Mouse (Mus musculus) testis, adult 2 months (tissue): Measurements from ENCODE around the gene Adgra1.
A peak's percentile ranks its signal among the peaks of the same experiment; 100 is the strongest.

ENCODE experiments used
- CTCF ChIP-seq: fragments of 200-500 bp; IDR thresholded peaks from 2 replicates; pipeline ENCODE4 v1.5.1; 2012; ENCODE audit warnings: low read depth, mild to moderate bottlenecking, inconsistent platforms, low read length, moderate library complexity; ENCODE audit not compliant: control insufficient read depth, insufficient read depth, insufficient replicate concordance
- POLR2A ChIP-seq: fragments of 200-500 bp; IDR thresholded peaks from 2 replicates; pipeline ENCODE4 v1.6.1; 2012; ENCODE audit warnings: low read depth, mild to moderate bottlenecking, inconsistent platforms, low read length, moderate library complexity; ENCODE audit not compliant: control insufficient read depth

DNA sequence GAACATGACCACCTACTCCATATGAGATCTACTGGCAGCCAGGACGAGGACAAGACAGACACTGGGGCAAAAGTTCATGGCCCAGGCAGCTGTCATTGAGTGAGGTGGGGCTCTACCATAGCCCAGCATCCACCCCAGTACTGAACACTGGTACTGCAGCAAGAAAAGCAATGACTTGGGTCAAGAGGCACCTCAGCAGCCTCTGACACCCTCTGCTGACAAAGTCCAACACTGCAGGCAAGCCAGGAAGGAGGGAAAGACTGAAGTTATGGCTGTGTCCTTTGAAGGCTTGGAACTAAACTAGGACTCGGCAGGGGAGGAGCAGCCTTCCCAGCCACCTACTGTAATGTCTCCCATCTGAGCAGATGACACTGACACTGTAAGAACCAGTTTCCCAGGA is 30.3 kb downstream of the Adgra1 start:
- TF ChIP-seq POLR2A (no peak), CTCF (peak; percentile 45; the same call in 1 of the 2 replicates)
